Mouse (Mus musculus) neural tube, embryonic 11.5 days (tissue): ENCODE measurements around the gene Arhgap22. TPM values are rescaled to one million over a fixed set of nuclear protein-coding genes. Genes with fewer than 3 reads are reported as not detected.

Source experiments
- ATAC-seq: fragments of 200-750 bp; cut with Nextera tagmentation; 2 replicates; pipeline ENCODE4 v1.8.0; 2017; ENCODE audit warnings: moderate number of reproducible peaks, mild to moderate bottlenecking, moderate TSS enrichment, moderate library complexity; ENCODE audit not compliant: insufficient read depth, low FRiP score, low TSS enrichment
- DNase-seq: peaks from one replicate; pipeline ENCODE4 v3.0.0-alpha.2; 2015; ENCODE audit warnings: low spot score
- H3K27ac ChIP-seq: fragments of 300-500 bp; sonication (generic); 2 replicates; pipeline ENCODE4 v1.5.1; 2014; ENCODE audit warnings: low read depth, mild to moderate bottlenecking, low read length
- H3K27me3 ChIP-seq: fragments of 300-500 bp; sonication (generic); 2 replicates; pipeline ENCODE4 v1.6.1; 2014; ENCODE audit warnings: mild to moderate bottlenecking, low read length, mixed read lengths; ENCODE audit not compliant: control insufficient read depth, insufficient read depth
- H3K36me3 ChIP-seq: fragments of 300-500 bp; sonication (generic); 2 replicates; pipeline ENCODE4 v1.6.1; 2014; ENCODE audit warnings: mild to moderate bottlenecking, low read length, moderate library complexity, mixed read lengths; ENCODE audit not compliant: control insufficient read depth, insufficient read depth
- H3K4me1 ChIP-seq: fragments of 300-500 bp; sonication (generic); 2 replicates; pipeline ENCODE4 v1.6.1; 2014; ENCODE audit warnings: low read length, mixed read lengths; ENCODE audit not compliant: control insufficient read depth, insufficient read depth
- H3K4me2 ChIP-seq: fragments of 300-500 bp; sonication (generic); 2 replicates; pipeline ENCODE4 v1.6.1; 2014; ENCODE audit warnings: low read depth, mild to moderate bottlenecking, moderate library complexity
- H3K4me3 ChIP-seq: fragments of 300-500 bp; sonication (generic); 2 replicates; pipeline ENCODE4 v1.5.1; 2014; ENCODE audit warnings: low read depth, low read length
- H3K9ac ChIP-seq: fragments of 300-500 bp; sonication (generic); 2 replicates; pipeline ENCODE4 v1.6.1; 2014; ENCODE audit warnings: mild to moderate bottlenecking, low read length
- H3K9me3 ChIP-seq: fragments of 300-500 bp; sonication (generic); 2 replicates; pipeline ENCODE4 v1.6.1; 2016; ENCODE audit warnings: low read length; ENCODE audit not compliant: control insufficient read depth
- WGBS: fragments of 180-500 bp; shearing (Covaris S2); extraction: QIAGEN DNeasy Blood & Tissue Kit; methylation state at CpG from one replicate; pipeline ENCODE4 v1.1.7; 2014; 5-methylcytosine and 5-hydroxymethylcytosine counted together
- polyA plus RNA-seq: library from polyadenylated mRNA; unstranded; fragments of >200 nt; fragmentation: Nextera tagmentation; extraction: Ambion mirVana; gene quantifications from 2 replicates; pipeline ENCODE4 v1.2.1, GENCODE M21; 2014

Arhgap22 gene
- polyA plus RNA-seq, 1 experiment from 2014 or later: 4.6 TPM

GRCm38 (mm10) chr14:33278374-33278773 lies 64.5 kb downstream of the Arhgap22 start:
- H3K4me3 ChIP-seq: no peak overlapping the region
- H3K27me3 ChIP-seq: no peaks in the 10 kb centered on the region
- H3K9ac ChIP-seq: no peak overlapping the region
- no peaks in the 10 kb centered on the region for H3K36me3 ChIP-seq
- WGBS: 78% methylated on average over 2 of the region's 2 CpGs
- no peaks in the 10 kb centered on the region; the same call in 1 of the 2 replicates for H3K4me1 ChIP-seq
- no peak overlapping the region for H3K27ac ChIP-seq
- H3K4me2 ChIP-seq: no peak overlapping the region
- ATAC-seq (no peak), DNase-seq (no peak)
- H3K9me3 ChIP-seq: no peaks in the 10 kb centered on the region

GRCm38 (mm10) chr14:33280921-33281320 lies 67.1 kb downstream of the Arhgap22 start:
- WGBS: 93% methylated on average over 2 of the region's 2 CpGs
- H3K27me3 ChIP-seq: no peaks in the 10 kb centered on the region
- DNase-seq (no peak), ATAC-seq (no peak)
- no peaks in the 10 kb centered on the region for H3K36me3 ChIP-seq
- H3K9ac ChIP-seq: no peak overlapping the region
- no peak overlapping the region for H3K4me2 ChIP-seq
- H3K4me3 ChIP-seq: no peak overlapping the region
- no peaks in the 10 kb centered on the region for H3K9me3 ChIP-seq
- no peaks in the 10 kb centered on the region for H3K4me1 ChIP-seq
- H3K27ac ChIP-seq: no peak overlapping the region

GRCm38 (mm10) chr14:33282447-33282846 lies 68.6 kb downstream of the Arhgap22 start:
- no peak overlapping the region for H3K9ac ChIP-seq
- no peak overlapping the region for H3K4me3 ChIP-seq
- H3K4me2 ChIP-seq: no peak overlapping the region
- H3K4me1 ChIP-seq: no peaks in the 10 kb centered on the region
- ATAC-seq (no peak), DNase-seq (no peak)
- H3K9me3 ChIP-seq: no peaks in the 10 kb centered on the region
- no peaks in the 10 kb centered on the region for H3K36me3 ChIP-seq
- H3K27ac ChIP-seq: no peak overlapping the region
- WGBS: 89% methylated on average over 4 of the region's 4 CpGs
- H3K27me3 ChIP-seq: no peaks in the 10 kb centered on the region

GRCm38 (mm10) chr14:33287920-33288319 lies 74.1 kb downstream of the Arhgap22 start:
- Histone ChIP-seq H3K4me3 (no peak overlapping the region), H3K27ac (no peak overlapping the region), H3K9me3 (no peaks in the 10 kb centered on the region), H3K4me2 (no peak overlapping the region), H3K27me3 (no peaks in the 10 kb centered on the region), H3K9ac (no peak overlapping the region), H3K36me3 (no peaks in the 10 kb centered on the region), H3K4me1 (no peaks in the 10 kb centered on the region)
- DNase-seq: peak; percentile 4
- 79% methylated on average over 4 of the region's 4 CpGs for WGBS
- no peak for ATAC-seq

- WGBS: 53% methylated on average over 9 of the region's 9 CpGs
- Histone ChIP-seq H3K9ac (no peak overlapping the region), H3K9me3 (no peaks in the 10 kb centered on the region), H3K4me2 (no peak overlapping the region), H3K4me3 (no peak overlapping the region), H3K36me3 (no peaks in the 10 kb centered on the region), H3K27me3 (no peaks in the 10 kb centered on the region), H3K4me1 (no peaks in the 10 kb centered on the region), H3K27ac (no peak overlapping the region)
- no peak for ATAC-seq
- no peak for DNase-seq
Measured at GRCm38 (mm10) chr14:33290038-33290437, 76.2 kb downstream of the Arhgap22 start.

- H3K9ac ChIP-seq: no peak overlapping the region
- H3K36me3 ChIP-seq: no peaks in the 10 kb centered on the region
- H3K9me3 ChIP-seq: no peaks in the 10 kb centered on the region
- no peak overlapping the region for H3K27ac ChIP-seq
- no peaks in the 10 kb centered on the region for H3K4me1 ChIP-seq
- DNase-seq (no peak), ATAC-seq (no peak)
- H3K27me3 ChIP-seq: no peaks in the 10 kb centered on the region
- no peak overlapping the region for H3K4me2 ChIP-seq
- H3K4me3 ChIP-seq: no peak overlapping the region
- WGBS: 56% methylated on average over 1 of the region's 1 CpGs
Measured at GRCm38 (mm10) chr14:33294488-33294887, 80.7 kb downstream of the Arhgap22 start.

GRCm38 (mm10) chr14:33296698-33297341 lies 83.0 kb downstream of the Arhgap22 start:
- Histone ChIP-seq H3K4me1 (no peaks in the 10 kb centered on the region), H3K4me2 (no peak overlapping the region), H3K27me3 (no peaks in the 10 kb centered on the region), H3K4me3 (no peak overlapping the region), H3K36me3 (no peaks in the 10 kb centered on the region), H3K27ac (no peak overlapping the region), H3K9ac (no peak overlapping the region), H3K9me3 (no peaks in the 10 kb centered on the region)
- ATAC-seq (no peak), DNase-seq (no peak)
- 84% methylated on average over 16 of the region's 16 CpGs for WGBS

- Histone ChIP-seq H3K4me1 (no peaks in the 10 kb centered on the region), H3K36me3 (no peaks in the 10 kb centered on the region), H3K27ac (no peak overlapping the region), H3K9ac (no peak overlapping the region), H3K9me3 (no peaks in the 10 kb centered on the region), H3K4me2 (no peak overlapping the region), H3K4me3 (no peak overlapping the region), H3K27me3 (no peaks in the 10 kb centered on the region)
- DNase-seq (no peak), ATAC-seq (no peak)
- WGBS: 51% methylated on average over 2 of the region's 2 CpGs
Measured at GRCm38 (mm10) chr14:33300591-33300990, 86.8 kb downstream of the Arhgap22 start.

GRCm38 (mm10) chr14:33303348-33303819 lies 89.6 kb downstream of the Arhgap22 start:
- Histone ChIP-seq H3K4me3 (no peak overlapping the region), H3K4me1 (no peaks in the 10 kb centered on the region), H3K4me2 (no peak overlapping the region), H3K27me3 (no peaks in the 10 kb centered on the region), H3K27ac (no peak overlapping the region), H3K36me3 (no peaks in the 10 kb centered on the region), H3K9ac (no peak overlapping the region), H3K9me3 (no peaks in the 10 kb centered on the region)
- ATAC-seq: 0 out of 2 replicates have a peak, but pooled peaks have one; percentile 23
- WGBS: 28% methylated on average over 9 of the region's 9 CpGs
- peak; percentile 80 for DNase-seq
